Mouse (Mus musculus) duodenum, adult 2 months (tissue): ENCODE data around the gene Gm10570. TPM values are rescaled to one million over a fixed set of nuclear protein-coding genes. Genes with fewer than 3 reads are reported as not detected.

Source experiments
- polyA plus RNA-seq: library from polyadenylated mRNA; depleted of rRNA; stranded (reverse); fragments of >200 nt; gene quantifications from 2 replicates; pipeline ENCODE4 v1.2.3, GENCODE M21; 2012; ENCODE audit warnings: low replicate concordance; rRNA removed

Gene Gm10570
- polyA plus RNA-seq = not detected in 2 replicates

GRCm38 (mm10) chr4:130308231-130309081 lies at the start of gene Gm10570, which contains the start of gene Fabp3:
Gene Gm10570 (minus strand): TSS chr4:130308674.
Gene Fabp3 (plus strand): TSS chr4:130308595.

GRCm38 (mm10) chr4:130279105-130279504 lies 29.4 kb downstream of the Gm10570 start, which contains the start of gene Serinc2:
Gene Serinc2 (minus strand): TSS chr4:130279205.

Other genes with a start within 250 kb of the Gm10570 start
- 153 and 237 TPM in 2 replicates for gene Pef1, start 206.1 kb downstream of the Gm10570 start, polyA plus RNA-seq
- gene Hcrtr1, start 169.3 kb downstream of the Gm10570 start, polyA plus RNA-seq = 1.7 and 5.3 TPM in 2 replicates
- gene Tinagl1, start 133.6 kb downstream of the Gm10570 start, polyA plus RNA-seq = 83.4 and 126 TPM in 2 replicates
- not detected in 2 replicates for gene Gm853, start 86.3 kb downstream of the Gm10570 start, polyA plus RNA-seq
- gene Serinc2, start 29.5 kb downstream of the Gm10570 start, polyA plus RNA-seq = 277 and 555 TPM in 2 replicates
- 0.51 and 0.92 TPM in 2 replicates for gene Fabp3, start 79 bp downstream of the Gm10570 start, polyA plus RNA-seq
- gene Zcchc17, start 51.3 kb upstream of the Gm10570 start, polyA plus RNA-seq = 31.8 and 33.2 TPM in 2 replicates
- 16.4 and 18.1 TPM in 2 replicates for gene Snrnp40, start 51.5 kb upstream of the Gm10570 start, polyA plus RNA-seq